Mouse (Mus musculus): ENCODE data around the gene Rcc2.

The Rcc2 gene

DNA sequence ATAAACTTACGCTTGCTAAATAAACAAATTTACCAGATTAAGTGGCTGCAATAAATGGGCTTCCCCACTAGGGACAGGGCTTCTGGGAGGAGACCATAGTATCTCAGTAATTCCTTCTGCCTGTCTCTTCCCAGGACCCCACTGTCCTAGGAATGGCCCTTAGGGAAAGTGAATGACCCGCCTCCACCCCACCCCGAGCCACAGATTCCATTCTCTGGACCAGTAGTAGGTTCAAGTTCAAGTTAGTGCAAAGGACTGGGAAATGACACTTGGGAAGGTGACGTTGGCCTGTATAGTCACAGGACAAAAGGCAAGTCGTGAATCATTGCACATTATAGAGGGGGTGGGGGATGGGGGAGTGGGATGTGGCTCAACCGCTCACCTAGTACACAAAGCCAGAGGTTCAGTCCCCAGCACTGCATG lies 15.4 kb upstream of the Rcc2 start:
- DNase-seq (ENCODE audit: low spot score in 2 of 2): no peak

DNA sequence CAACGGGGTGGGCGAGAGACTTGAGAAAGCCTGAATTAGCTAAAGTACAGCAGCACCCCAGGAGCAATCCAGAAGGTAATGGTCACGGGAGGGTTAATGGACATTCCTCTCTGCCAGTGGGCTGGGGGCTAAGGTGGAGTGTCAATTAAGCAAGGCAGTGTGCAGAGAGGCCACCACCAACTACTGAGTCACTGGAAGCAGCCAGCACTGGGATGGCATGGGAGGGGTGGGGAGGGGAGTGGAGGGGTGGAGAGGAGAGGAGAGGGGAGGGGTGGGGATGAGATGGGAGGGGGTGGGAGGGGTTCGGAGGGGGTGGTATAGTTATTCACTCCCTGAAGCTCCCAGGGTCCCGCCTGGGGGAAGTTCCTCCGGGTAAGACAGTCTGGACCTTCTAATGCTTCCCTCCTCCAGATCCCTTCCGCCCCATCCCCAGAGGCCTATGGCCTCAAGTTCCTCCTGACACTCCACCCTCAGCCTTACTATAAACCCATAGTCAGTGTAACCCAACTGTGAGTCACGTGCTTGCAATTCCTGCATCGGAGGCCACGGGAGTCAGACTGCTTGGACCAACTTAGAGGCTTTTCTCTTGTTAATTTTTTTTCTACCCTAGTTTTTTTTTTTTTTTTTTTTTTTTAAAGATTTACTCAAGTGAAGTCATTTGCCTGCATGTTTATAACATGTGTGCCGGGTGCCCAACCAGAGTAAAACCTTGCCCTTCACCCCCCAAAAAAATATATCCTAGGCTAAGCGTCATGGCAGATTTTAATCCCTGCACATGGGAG lies 12.1 kb upstream of the Rcc2 start:
- no peak for DNase-seq (ENCODE audit: low spot score in 2 of 2)

DNA sequence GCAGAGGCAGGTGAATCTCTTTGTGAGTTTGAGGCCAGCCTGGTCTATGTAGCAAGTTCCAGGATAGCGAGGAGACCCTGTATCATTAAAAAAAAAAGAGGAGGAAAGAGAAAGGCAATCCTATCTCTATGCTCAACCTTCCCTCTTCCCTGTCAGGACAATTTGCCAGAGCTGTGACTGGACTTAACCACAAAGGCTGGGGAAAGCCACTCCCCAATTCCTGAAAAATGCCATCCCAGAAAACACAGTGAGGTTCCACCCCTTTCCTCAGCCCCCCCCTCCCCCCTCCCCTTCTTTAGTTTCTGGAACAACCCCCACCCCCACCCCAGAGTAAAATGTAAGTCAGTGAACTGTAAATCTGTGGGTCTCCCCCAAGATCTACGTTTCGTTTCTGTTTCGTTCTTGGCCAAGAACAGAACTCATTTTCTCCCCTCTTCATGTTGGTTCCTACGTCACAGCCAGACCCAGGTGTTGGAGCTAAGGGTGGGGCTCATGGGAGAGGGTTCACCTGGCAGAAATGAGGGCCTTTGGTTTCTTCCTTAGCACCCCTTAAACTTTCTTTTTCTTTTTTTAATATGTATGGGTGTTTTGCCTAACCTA lies 11.4 kb upstream of the Rcc2 start:
- no peak for DNase-seq (ENCODE audit: low spot score in 2 of 2)

DNA sequence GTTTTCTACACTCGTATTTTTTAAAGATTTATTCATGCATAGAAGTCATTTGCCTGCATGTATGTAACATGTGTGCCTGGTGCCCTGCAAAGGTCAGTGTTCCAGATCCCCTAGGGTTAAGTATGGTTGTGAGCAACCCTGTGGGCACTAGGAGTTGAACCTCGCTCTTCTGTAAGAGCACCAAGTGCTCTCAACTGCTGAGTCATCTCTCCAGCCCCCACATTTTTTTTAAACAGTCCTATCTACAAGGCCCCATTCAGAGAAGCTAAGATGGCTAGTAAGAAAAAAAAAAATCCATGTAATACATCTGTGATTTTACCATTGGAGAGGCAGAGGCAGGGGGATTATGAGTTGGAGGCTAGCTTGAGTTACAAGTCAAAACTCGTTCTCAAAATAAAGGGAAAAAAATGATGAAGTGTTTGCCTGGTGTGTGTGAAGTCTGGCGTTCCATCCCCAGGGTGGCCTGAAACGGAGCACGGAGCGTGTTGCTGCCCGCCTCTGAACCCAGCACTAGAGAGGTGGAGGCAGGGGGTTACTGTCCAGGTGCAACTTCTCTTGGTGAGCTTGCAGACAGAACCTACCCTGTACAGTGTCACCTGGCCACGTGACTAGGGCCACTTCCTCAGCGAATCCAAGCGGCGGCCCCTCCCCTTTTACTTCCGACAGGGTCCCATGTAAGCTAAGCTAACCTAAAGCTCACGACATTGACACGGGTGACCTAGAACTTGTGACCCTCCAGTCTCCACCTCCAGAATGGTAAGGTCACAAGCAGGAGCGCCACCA lies 10.3 kb upstream of the Rcc2 start:
- DNase-seq (ENCODE audit: low spot score in 2 of 2): peak; percentile 45 to 48

DNA sequence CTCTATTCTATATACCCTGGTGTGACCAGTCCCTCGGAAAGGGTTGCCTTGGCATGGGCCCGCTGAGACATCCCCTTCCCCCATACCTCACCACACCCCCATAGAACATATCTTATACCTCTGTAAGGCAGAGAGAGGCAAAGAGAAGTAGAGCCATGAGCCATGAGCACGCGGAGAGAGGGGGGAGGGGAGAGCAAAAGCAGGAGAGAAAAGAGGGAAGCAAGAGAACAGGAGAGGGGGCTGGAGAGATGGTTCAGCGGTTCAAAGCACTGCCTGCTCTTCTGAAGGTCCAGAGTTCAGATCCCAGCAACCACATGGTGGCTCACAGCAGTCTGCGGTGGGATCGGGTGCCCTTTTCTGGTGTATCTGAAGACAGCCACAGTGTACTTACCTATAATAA lies 8.9 kb upstream of the Rcc2 start:
- no peak for DNase-seq (ENCODE audit: low spot score in 2 of 2)

DNA sequence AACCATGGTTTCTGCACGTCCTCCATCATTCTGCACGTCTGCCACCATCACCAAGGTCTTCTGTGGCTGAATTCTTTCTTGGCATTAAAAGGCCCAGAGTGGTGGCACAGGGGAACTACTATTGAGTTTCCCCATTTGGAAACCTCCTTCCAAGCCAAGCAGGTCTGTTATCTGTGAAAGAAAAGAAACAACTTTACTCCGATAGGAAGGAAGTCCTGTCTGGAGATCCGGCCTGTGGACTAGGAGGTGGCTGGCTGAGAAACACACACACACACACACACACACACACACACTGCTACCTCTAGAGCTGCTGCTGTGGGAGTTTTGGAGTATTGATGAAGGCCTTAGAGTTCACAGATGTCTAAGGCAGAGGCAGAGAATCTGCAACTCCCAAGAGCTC lies 6.8 kb upstream of the Rcc2 start:
- no peak for DNase-seq (ENCODE audit: low spot score in 2 of 2)

DNA sequence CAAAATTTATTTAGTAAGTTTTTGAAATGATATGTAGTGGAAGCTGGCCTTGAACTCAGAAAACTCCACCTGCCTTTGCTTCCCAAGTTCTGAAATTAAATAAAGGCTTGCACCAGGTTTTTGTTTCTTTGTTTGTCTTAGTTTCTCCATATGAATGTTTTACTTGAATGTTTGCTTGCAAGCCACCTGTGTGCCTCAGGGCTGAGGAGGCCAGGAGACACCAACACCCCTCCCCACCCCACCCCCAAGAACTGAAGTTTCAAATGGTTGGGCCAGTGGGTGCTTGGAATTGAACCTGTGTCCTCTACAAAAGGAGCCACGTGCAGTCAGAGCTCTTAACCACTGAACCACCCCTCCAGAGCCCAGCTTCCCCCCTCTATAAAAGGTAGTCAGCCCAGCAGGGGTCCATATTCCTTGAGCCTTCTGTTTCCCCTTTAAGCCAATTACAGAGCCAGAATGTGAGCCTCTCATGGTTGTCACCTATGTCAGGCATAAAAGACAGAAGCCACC lies 5.7 kb upstream of the Rcc2 start:
- DNase-seq (ENCODE audit: low spot score in 2 of 2): no peak

DNA sequence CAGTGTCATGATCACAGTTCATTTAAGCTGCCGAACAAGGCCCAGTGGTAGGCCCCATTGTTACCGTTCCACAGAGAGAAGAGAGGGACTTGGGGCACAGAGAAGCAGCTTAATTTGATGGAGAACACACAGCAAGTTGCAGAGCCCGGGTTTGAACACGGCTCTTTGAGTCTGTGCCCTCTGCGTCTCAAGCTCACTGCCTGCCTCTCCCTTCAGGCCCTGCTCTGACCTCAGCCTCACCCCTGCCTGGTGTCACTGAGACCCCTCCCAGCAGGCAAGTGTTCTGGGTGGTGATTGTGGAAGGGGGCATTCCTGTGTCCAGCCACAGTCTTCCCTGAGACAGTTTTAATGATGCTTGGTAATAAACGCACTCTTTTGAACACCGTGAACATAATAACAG lies 5.2 kb upstream of the Rcc2 start:
- no peak for DNase-seq (ENCODE audit: low spot score in 2 of 2)

DNA sequence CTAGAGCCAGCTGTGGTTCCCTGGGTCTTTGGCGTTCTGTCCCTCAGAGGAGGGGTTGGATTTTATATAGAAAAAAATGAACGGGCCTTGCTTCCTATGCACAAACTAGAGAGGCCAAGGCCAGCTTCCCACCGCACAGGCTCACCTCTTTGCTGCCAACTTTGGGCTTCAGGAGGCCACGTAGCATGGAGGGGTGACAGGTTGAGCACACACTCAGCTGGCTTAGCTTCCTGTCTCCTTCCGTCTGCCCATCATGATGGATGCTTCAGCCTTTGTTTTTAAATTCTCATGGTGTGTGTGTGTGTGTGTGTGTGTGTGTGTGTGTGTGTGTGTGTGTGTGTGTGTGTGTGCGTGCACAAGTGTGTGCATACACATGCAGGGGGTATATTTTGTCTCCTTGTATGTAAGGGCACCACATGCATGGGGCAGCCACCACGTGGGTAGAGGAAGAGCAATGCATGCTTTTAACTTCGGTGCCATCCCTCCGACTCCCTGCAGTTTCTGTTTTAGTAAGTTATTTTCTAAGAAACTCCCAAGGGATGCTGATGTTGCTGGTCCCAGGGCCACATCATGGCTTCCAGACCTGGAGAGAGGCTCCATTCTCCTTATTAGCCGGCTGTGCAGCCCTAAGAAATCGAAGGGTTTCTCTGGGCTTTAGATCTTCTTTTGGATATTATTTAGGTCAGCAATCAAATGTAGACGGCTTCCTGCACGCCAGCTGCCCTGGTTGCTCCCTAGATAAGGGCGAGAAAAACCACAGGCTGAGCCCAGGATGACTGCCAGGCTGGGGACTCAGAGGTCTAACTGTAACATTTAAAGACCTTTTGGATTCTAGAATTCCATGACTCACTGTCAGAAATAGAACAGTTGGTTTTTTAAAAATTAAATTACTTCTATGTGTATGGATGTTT lies 4.4 kb upstream of the Rcc2 start:
- DNase-seq (ENCODE audit: low spot score in 2 of 2): no peak

DNA sequence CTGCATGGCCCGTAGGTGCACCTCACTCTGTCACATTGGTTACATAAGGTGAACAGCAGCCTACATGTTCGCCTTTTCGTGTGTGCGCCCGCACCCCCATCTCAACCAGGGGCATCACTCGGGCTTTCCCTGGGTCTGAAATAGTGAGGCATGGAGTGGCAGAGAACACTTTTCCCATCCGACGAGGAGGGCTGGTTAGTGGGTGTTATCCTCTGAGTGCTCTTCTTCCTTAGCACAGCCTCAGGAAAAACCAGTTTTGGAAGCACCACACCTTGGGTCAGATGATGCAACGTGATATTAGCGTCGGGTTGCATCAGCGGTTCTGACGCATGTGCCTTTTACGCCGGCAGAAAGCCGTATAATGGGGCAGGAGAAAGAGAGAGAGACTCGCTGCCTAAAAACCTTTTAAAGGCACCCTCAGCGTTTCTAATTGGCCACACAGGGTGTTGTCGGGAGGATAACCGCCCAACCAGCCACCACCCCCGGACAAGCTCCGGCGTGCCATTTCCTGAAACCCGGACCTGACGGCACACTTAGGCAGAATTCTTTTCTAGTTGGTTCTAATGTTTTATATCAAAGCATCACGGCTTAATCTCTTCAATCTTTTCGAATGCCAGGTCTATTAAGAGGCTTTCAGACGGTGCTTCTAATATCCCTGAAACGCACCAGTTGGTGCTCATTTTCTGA lies 757 bp upstream of the Rcc2 start:
- peak; percentile 42 to 54 for DNase-seq (ENCODE audit: low spot score in 2 of 2)

DNA sequence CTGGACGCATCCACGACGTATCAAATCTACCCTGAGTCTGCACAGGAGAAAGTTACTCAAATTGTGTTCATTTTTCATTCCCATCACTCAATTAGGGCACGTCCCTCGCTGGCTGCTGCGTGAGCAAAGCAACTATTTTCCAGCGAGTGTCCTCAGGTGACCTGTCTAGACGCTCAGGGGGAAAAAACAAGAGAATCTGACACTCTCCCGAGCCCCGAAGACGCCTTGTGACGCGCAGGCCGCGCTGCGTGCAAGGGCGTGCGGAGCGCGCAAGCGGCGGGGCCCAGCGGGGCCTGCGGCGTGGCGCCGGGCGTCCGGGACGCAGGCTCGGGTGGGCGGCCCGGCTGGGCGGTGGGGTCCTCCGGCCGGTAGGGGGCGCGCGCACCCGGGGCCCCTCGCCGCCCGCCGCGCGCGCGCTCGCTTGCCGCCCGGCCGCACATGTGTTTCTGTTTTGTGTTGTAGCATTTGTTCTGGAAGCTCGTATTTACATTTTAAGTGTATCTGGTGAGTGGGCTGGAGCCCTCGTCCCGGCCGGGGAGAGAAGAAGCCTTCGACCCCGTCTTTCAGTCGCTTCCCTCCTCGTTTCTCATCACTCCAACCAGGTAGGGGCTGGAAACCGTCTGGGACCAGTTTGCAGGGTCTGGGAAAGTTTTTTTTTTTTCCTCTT lies 841 bp downstream of the Rcc2 start:
- peak; percentile 70 to 83 for DNase-seq (ENCODE audit: low spot score in 2 of 2)

DNA sequence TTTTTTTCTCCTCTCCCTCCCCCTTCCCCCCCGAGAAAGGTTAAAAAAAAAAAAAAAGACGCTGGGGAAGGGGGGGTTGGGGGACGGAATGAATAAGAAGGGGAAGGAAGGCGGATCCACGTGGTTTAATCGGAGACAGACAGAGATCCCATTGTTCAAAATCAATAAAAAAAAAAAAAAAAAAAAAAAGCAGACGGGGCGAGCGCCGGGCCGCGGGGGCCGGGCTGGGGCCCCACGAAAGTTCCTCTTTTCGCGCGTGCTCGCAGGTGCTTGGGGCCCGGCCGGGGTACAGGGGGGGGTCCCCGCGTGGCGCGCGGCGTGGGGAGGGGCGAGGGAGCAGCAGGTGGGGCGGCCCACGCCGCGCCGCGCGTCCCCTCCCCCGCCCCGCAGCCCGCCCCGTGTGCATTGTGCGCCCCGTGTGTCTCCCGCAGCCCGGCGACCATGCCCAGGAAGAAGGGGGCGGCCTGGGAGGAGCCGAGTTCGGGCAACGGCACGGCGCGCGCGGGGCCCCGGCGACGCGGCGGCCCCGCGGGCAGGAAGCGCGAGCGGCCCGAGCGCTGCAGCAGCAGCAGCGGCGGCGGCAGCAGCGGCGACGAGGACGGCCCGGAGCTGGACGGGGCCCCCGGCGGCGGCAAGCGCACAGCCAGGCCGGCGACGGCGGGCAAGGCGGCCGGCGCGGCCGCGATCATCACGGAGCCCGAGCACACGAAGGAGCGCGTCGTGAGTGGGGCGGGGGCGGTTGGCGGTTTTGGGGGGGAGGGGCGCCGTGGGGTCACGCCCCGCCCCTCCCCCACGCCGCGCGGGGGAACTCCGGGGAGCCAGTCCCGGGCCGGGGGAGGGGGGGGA lies 1.6 kb downstream of the Rcc2 start:
- DNase-seq (ENCODE audit: low spot score in 2 of 2): peak; percentile 58 to 62

DNA sequence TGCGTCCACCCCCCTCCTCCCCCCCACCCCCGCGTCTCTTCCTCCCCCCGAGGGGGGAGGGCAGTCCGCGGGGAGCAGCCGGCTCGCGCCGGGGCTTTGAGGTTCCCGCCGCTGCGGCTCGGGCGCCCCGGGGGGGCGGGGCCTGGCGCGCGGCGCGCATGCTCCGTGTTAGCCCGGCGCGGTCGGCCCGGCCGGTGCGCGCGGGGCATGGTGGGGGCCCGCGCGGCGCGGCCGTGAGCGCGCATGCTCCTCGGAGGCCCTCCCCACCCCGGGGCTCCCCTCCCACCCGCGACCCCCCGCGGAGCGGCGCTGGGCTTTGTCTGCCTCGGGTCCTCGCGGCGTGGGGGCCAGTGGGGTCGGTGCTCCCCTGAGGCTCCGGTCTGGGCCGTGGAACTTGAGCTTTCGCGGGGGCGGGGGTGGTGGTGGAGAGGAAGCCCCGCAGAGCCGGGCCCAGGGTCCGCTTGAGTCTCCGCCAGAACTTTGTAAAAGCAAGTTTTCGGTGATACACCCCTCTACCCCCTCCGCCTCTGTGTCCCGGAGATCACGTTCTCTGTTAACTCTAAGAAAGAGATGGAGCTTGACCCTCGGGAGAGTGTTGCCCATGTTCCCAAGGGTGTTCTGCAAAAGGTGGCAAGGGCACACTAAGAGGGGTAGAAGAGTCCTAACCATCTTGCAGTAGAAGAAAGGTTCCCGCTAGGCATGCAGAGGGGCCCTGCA lies 2.4 kb downstream of the Rcc2 start:
- DNase-seq (ENCODE audit: low spot score in 2 of 2): peak; percentile 74 to 86

DNA sequence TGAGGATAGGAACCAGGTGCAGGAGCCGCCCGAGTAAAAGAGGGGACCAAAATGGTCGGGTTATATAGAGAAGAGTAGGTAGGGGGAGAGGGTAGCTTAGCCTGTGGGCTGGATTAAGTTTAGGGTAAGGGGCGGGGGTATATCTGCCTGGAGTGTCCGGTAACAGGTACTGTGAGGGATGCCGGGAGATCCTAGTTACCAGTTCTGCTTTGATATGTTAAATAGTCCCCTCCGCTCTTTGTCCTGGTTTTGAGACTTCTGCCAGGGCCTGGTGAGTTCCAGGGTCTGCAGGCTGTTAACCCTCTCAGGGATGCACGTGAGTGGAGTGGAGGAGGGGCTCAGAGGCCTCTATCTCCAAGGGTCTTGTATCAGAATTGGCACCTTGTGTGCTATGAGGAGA lies 3.3 kb downstream of the Rcc2 start:
- DNase-seq (ENCODE audit: low spot score in 2 of 2): no peak

DNA sequence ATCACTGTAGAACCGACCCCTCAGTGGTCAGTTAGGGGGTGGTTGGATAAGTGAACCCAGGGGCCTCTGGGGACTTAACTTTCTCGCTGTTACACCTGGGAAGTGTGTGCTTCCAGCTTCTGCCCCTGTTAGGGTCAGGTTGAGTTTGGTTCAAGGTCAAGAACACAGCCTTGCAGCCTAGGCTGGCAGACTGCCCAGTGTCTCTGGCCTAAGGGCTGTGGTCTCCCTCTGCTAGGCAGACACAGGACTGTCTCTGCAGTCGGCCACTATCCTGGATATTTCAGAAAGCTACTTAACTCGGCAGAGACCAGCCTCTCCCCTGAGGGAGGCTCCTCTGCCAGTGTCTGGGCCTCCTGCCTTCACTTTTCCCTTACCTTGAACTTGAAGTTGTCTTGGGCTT lies 3.8 kb downstream of the Rcc2 start:
- DNase-seq (ENCODE audit: low spot score in 2 of 2): no peak

DNA sequence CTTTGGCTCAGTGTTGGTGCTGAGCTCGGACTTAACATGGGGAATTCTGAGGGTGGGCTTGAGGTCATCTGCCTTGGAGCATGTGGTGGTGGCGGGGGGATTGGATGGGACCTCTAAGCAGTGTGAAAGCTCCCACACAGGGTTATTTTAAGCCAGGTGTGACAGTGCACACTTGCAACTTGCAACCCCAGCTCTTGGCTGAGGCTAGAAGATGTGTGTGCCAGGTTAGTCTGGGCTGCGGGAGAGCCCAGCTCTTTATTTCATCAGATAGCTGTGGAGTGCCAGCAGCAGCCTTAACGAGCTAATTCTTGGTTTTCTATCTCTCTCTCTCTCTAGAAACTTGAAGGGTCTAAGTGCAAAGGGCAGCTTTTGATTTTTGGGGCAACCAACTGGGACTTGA lies 7.3 kb downstream of the Rcc2 start:
- no peak for DNase-seq (ENCODE audit: low spot score in 2 of 2)

DNA sequence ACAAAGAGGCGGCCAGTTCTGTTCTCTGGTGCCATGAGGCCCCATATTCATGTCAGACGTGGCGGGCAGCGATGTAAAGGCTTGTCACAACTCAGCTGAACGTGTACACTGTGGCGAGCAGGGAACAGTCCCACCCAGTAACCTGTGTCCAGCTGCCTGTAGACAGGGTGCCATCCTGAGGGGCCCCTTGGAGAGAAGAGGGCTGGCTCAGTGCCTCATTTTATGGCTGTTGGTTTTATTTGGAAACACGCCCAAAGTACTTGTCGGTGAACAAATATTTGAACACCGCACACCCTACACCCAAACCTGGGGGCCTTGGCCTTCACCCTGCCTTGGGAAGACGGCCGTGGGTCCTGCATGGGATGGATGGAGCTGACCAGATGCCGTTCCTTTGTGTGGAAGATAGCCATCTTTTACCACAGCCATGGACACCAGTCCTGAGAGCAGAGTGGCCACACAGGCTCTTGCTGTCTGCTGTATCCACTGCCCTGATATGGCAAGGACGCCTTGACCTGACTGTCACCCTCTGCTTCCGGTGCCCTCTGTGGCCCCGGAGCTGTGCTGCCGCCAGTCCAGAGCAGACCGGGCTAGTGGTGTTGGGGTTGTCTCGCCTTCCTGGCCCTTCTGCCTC lies 8.1 kb downstream of the Rcc2 start:
- no peak for DNase-seq (ENCODE audit: low spot score in 2 of 2)

DNA sequence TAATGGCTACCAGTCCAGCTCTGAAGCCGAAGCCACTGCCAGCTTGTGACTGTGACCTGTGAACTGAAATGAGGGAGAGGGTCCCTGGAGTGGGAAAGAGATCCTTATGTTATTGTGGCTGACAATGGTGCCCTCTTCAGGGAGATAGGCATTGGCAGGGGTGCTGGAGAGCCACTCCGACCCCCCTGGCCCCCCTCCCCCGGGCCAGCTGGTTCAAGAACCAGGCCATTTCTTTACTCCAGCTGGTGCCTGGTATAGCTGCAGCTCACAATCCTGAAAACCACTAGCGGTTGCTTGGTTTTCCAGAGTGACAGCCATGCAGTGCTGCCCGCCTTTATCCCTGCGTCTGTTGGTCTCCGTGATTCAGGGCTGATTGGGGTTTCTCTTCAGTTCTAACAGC lies 8.8 kb downstream of the Rcc2 start:
- no peak for DNase-seq (ENCODE audit: low spot score in 2 of 2)
